Mouse (Mus musculus): ENCODE data around the gene Cfl1.

Gene Cfl1

DNA sequence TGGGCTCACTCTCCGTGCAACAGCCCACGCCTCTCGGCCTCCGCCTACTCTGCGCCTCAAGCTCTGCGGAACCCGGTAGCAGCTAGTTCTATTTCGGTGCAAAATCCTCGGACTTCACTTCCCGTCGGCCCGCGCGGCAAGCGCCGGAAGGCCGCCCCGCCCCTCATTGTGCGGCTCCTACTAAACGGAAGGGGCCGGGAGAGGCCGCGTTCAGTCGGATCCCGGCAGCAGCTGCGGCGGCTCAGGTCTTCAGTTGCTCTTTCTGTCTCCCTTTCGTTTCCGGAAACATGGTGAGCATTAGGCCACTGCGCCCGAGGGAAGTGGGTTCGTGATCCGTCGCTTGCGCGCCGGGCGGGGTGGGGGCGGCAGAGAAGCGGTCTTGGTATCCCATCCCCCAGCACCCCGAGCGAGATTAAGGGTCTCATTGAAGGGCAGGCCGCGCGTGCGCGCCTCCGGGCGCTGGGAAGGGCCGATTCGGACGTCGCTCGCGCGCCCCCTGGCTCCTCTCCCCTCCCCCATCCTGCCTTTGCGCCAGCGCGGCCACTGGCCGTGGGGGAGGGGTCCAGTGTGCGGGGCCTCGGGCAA, at the start of gene Cfl1:
Gene Cfl1 (plus strand): TSS at position 143 of the 585 bp plus-strand sequence.
- in situ Hi-C loops (cut with MboI) = no loop called here

DNA sequence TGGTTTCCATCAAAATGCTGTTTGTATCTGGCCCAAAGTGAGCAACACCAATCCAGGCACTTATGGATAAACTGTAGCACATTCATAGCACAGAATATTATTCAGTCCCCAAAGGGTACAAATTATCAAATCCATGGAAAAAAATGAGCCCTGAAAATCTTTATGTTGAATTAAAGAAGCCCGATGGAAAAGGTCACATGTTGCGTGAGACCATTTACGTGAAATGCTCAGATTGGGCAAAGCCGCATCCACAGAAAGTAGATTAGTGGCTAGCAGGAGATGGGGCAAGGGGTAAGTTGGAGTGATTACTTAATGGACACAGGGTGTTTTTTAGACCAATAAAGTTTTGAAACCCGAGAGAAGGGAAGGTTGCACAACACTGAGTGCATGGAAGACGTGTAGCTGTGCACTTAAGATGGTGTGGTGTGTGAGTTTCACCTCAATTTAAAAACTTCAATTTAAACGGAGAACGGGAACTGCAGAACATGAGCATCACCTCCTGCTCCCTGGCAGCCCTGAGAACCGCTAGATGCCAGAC, 45.8 kb upstream of the Cfl1 start:
- in situ Hi-C loops (cut with MboI) = no loop called here

DNA sequence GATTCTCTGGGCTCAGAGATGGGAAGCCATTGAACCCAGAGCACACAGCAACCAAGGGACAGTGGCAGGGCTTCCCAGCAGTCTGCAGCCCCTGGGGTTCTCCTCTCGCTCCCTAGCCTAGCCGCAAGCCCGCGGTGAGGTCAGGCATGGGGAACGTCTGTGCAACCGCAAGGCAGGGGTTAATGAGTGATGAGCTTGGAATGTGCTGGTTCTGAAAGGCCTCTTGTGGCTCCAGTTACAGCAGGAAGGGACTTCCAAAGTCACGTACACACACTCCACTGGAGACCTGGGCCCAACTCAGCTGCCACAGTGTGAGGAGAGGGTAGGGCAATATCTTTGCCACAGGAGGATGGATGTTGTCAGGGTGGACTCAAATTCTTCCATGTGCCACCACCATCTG, 45.3 kb upstream of the Cfl1 start:
- in situ Hi-C loops (cut with MboI) = no loop called here

DNA sequence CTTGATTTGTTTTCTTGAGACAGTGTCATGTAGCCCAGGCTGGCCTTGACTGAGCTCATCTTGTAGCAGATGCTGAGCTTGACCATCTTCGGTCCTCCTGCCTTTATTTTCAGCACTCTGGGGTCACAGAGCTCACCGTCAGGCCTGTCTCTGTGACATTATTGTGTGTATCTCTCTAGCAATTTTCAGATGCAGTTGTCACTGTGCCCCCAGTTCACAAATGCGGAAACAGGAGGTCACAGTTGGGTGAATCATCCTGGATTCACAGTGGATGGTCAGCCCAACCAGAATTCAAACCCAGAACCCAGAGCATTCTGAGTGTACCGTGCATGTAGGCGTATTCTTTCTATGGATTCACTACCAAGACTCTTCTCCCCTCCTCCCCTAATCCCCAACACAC, 44.5 kb upstream of the Cfl1 start:
- in situ Hi-C loops (cut with MboI) = no loop called here

DNA sequence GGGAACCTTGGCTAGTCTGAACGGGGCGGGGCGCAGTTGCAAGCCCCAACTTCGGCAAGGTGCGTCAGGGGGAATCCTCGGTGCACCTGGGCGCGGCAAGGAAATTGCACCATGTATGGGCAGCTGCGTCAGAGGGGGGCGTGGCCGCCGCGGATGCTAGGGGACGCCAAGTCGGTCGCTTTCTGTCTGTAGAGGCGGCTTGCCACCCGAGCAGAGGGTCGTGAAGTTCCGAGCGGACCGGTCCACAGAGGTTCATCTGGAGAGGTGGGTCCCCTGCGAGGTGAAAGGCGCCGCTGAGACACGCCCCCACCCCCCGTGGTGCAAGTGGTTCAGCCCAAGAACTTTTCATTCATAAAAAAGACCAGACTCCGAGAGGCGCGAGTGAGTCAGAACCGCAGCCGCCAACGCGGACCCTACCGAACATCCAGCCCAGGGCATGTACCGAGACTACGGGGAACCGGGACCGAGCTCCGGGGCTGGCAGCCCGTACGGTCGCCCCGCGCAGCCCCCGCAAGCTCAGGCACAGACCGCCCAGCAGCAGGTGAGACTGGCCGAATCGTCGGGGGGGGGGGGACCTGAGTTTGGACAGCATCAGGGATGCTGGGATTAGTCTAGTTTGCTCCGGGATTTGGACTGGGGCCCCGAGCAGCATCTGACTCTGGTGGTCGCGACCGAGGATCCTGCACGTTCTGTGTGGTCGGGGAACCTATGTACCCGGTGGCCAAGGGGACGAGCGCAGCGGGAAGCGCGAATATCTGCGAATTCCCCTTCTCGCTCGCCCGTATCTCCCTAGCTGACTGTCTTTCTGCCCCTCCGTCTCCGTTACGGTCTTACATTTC, 42.5 kb upstream of the Cfl1 start, which contains the start of gene Fosl1:
Gene Fosl1 (plus strand): TSS at position 33 of the 839 bp plus-strand sequence.
- in situ Hi-C loops (cut with MboI) = no loop called here

DNA sequence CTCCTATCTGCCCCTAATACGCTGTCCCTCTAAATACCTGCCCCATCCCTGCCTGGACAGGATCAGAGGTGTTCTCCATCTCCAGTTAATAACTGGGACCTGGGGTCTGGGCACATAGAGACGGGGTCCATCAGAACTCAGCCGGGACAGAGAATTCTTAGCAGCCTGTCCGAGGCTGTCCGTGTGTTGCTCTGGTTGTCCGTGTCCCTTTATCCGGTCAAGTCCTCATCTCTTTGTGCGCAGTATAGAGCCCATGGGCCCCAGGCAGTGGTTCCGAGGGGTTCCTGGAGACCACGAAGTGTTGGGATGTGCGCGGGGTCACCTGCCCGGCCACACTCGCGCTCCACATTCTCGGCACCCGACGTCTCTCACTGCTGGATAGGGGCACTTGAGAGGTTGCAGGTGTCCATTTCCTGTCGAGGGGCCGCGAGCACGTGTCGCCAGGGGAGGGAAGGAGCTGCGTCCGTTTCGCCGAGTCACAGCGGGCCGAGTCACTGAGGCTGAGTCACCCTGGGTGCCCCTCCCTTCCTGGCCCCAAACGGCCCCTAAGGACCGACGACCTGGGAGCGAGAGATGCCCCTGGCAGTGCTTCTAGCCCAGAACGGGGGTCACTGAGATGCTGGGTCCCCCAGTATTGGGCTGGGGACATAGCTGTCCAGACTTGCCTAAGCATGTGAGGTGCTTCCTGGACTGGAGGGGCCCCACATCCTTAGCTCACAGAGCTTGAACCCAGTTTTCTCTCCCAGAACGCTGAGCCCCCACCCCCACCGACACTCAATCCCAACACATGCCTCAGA, 41.7 kb upstream of the Cfl1 start:
- in situ Hi-C loops (cut with MboI) = no loop called here

DNA sequence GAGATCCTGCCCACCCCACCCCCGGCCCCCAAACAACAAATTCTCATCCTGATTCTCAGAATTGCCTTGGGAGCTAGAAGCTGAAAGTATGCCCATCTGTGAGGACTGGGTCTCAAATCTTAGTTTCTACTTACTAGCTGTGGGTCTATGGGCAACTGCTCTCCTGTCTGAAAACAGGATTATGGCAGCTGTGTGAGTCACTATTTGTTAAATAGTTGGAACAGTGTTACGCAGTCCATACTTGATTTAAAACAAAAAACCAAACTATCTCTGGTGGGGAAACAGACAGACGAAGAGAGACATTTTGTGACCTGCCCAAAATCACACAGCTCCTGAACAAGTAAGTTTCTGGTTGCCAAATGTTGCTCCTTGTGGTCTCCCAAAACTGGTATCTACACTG, 40.6 kb upstream of the Cfl1 start:
- in situ Hi-C loops (cut with MboI) = no loop called here

DNA sequence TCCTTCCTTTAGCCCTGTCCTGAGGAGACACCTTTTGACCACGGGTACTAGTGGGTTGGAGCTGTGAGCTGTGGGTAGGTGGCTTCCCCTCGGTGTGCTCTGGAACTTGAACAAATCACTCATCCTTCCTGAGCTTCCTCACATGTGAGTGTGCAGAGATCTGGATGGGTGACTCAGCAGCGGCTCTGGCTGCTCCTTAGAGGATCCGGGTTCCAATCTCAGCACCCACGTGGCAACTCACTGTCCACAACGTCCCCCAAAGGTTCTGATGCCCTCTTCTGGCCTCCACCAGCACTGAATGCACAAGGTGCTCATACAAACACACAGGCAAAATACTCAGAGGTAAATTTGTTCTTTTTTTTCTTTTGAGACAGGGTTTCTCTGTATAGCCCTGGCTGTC, 38.5 kb upstream of the Cfl1 start:
- in situ Hi-C loops (cut with MboI) = no loop called here

DNA sequence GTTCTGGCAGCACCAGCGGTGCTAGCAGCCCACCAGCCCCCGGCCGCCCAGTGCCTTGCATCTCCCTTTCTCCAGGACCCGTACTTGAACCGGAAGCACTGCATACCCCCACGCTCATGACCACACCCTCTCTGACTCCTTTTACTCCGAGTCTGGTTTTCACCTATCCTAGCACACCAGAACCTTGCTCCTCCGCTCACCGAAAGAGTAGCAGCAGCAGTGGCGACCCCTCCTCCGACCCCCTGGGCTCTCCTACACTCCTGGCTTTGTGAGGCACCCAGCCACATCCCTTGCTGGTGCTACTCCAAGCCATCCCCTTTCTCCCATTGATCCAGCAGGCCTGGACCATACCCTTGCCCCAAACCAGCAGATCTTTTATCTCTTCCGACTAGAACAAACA, 35.2 kb upstream of the Cfl1 start:
- in situ Hi-C loops (cut with MboI) = no loop called here

DNA sequence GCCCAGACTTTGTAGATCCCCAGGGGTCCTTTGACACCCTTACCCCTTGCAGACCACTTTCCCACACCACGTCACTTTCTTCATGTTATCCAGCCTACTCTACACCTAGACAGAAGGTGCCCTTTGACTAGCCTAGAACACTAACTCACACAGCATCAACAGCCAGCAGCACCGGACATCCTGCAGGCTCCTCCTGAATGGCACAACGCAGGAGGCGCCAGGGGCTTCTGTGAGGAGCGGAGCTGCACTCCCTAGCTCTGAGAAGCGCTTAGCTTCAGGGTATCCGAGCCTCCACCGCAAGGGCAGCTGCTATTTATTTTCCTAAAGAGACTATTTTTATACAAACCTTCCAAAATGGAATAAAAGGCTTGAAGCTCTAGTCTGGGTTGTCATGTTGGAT, 34.7 kb upstream of the Cfl1 start:
- in situ Hi-C loops (cut with MboI) = no loop called here

DNA sequence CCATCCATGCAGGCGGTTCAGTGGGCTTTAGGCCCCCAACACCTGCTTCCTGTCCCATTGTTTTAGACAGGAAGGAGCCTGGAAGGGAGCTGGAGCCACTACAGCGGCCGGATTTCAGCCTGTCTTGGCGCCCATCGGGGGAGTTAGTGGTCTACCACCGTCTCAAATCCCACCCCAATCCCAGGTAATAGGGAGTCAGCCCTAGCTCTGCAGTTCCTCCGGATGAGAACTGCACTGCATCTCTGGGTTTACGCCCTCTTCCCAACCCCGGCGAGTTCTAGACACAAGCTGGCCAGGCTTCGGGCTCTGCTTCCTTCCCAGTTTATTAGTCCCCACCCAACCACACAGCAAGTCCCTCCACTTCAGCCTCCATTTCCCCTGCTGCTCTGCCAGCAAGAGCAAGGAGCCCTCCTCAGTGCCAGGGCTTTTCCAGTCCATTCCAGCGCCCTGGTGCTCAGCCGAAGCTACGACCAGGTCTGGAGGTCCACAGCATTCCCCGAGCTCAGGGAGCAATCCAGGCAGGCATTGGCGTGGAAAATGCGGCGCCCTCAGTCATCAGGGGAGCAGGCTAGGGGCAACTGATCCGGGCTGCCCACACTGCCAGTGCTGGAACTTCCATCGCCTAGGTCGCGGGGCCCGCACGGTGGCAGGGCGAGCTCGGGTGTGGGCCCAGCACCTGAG, 33.9 kb upstream of the Cfl1 start:
- in situ Hi-C loops (cut with MboI) = no loop called here

DNA sequence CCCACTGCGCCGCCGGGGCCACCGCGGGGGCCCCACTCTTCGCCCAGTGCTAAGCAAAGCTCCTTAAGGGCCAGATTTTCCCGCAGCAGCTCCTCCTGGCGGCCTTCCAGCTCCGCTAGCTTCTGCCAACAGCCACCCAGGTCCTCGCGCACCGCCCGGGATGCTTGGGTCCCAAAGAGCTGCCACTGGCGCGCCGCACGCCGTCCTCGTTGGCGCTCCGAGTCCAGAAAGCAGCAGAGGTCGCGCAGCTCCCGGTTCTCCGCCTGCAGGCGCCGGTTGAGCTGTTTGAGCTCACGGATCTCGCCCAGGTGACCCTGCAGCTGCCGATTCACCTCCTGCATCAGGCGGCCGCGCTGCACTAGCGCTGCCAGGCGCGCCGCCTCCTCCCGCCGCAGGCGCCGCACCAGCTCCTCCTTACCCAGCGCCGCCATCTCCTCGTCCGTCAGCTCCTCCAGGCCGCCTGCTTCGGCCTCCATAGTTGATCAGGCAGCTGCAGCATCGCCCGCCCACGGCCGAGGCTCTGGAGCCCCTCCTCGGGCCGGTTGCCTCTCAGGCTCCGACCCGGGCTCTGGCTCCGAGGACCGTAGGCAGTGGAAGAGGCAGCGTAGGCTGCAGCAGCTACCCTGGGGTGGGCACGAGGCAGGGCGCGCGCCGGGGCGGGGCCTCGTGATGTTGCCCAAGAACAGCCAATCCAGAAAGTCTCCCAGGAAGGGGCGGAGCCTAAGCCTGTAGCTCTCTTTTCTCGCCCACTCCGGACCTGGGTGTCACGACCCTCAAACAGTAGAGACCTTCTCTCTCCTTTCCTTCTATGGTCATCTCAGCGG, 33.1 kb upstream of the Cfl1 start:
- in situ Hi-C loops (cut with MboI) = no loop called here

DNA sequence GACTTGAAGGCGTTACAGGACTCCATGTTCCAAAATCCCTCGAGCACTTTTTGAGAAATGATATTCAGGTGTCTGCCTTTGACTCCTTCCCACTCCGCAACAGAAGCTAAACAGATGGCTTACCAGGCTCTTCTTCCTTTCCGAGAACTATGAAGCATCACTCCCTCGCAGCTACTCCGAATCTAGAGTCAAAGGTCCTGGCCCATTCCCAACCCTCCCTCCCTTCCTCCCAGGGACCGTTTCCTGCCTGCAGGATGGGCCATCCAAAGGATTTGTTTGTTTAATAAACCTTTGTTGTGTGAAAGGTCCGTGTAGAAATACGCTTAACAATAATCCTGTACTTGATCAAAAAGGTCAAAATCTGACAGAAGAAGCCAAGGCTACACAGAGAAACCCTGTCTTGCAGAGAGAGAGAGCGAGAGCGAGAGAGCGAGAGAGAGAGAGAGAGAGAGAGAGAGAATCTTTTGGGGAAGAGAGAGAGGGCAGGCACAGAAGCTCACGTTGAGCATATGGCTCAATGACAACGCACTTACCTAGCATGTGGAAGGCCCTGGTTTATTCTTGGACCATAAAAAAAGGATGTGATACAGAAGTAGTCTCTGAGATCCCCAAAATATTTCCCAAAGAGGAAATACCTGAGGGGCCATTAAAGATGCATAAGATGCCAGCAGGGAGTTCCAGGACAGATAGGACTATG, 32.4 kb upstream of the Cfl1 start, which contains the start of gene Ccdc85b:
Gene Ccdc85b (minus strand): TSS at position 149 of the 697 bp plus-strand sequence.
- in situ Hi-C loops (cut with MboI) = no loop called here

DNA sequence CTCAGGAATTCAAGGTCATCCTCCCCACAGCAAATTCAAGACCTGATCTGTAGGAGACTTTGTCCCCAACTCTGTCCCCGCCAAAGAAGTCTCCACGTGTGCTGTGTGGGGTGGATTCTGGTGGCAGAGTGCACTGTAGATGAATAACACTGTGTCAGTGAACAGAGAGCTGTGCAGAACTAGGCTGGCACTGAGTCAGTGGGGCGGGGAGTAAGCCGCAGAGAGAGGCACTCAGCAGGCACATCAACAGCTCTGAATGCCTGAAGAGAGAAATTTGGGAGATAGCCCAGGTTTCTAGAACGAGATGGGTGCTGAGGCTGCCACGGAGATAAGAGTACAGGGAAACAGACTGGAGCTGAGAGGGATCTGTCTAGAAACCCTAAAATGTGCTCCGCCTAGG, 31.2 kb upstream of the Cfl1 start:
- in situ Hi-C loops (cut with MboI) = no loop called here

DNA sequence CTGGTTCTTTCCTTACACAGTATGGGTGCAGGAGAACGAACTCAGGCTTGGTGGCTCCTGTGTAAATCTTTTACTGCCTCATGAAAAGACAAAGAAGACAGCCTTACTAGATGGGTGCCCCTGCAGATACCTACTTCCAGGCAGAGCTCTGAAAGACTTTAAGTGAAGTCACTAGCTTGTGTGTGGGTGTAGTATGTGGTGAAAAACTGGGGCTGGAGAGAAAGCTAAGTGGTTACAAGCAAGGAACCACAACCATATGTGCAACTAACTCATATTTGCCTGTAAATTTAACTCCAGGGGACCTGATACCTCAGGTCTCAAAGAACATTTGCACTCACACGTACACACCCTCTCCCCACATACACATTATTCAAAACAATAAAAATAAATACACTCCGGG, 30.4 kb upstream of the Cfl1 start:
- in situ Hi-C loops (cut with MboI) = no loop called here

DNA sequence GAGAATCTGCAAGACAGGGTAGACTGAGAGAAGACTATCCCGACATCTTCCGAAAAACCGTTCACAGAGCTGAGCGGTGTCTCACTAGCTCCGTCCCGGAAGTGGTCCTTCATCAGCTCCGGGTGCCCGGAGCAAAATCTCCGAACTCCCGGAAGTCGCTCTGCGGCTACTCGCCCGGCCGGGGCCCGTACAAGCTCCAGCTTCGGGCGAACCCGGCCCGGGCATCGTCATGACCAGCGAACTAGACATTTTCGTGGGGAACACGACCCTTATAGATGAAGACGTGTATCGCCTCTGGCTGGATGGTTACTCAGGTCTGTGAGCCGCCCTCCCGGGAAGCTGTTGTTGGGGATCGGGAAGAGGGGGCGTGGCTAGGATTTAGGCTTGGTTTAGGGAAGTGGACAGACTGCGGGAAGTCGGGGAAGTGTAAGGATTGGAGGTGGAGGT, 29.8 kb upstream of the Cfl1 start, which contains the start of gene Fibp:
Gene Fibp (plus strand): TSS at position 151 of the 447 bp plus-strand sequence.
- in situ Hi-C loops (cut with MboI) = no loop called here

DNA sequence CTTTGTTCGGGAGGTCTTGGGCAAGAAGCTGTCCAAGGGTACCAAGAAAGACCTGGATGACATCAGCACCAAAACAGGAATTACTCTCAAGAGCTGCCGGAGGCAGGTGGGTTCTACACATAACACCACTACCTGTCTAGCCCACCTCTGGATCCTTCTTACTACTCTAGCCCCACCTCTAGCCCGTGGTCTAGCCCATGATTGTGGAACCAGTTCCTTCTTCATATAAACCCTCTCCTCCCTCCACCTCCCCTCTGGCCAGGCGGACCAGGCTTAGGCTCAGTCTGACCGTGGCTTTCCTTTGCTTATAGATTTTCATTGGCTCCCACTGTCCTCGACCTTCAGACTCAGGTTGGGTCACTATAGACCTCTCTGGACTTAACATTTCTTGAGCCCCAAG, 28.8 kb upstream of the Cfl1 start:
- in situ Hi-C loops (cut with MboI) = no loop called here

DNA sequence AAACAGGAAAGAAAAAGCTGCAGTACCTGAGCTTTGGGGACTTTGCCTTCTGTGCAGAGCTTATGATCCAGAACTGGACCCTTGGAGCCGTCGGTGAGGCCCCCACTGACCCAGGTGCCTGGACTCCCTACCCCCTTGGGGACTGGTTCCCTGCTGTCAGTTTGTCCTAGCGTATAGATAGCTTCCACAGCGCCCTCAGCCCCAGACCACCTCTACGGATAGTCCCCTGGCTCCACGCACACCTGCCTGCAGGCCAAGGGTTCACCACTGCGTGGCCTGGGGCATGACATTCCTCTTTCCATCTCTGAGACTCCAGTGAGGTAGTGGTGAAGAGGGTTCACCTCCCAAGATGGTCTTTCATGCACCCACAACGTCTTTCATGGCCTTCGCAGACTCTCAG, 27.0 kb upstream of the Cfl1 start:
- in situ Hi-C loops (cut with MboI) = no loop called here

DNA sequence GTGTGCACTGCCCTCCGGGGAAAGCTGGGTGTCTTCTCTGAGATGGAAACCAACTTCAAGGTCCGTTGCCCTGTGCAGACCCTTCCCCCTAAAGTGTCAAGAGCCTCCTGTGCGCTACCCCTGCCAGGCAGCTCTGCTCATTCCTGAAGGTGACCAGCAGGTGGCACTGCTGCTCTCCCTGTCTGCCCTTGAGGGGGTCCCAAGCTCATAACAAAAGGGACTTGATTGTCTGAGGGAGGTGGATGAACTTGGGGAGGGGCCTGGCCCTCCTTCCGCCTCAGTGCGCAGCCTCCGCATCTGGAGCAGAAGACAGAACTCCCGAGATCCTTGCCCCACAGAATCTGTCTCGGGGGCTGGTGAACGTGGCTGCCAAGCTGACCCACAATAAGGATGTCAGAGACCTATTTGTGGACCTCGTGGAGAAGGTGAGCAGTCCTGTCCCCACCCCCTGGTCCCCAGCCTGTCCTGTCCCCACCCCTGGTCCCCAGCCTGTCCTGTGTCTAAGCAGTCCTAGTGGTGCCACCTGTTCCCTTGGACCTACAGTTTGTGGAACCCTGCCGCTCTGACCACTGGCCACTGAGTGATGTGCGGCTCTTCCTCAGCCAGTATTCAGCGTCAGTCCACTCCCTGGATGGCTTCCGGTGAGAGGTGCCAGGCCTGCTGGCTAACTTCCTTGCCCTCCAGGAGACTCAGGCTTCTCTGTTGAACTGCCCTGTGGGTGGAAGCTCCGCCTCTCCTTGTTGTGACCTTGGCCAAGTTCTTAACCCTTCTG, 26.3 kb upstream of the Cfl1 start:
- in situ Hi-C loops (cut with MboI) = no loop called here
